Mouse (Mus musculus) heart, postnatal 0 days (tissue): ENCODE measurements at regions not wholly inside any gene's neighbourhood (a gene's known extent, or its start where the extent isn't known, plus 50 kb on each side); places are given as distances from the start of the nearest gene placed in this dataset.

Experiments used
- CTCF ChIP-seq: IDR thresholded peaks from 2 replicates; pipeline ENCODE4 v1.5.1; 2016; ENCODE audit warnings: antibody characterized with exemption, control low read depth, low read depth
- EP300 ChIP-seq: IDR thresholded peaks from 2 replicates; pipeline ENCODE4 v1.6.1; 2016; ENCODE audit warnings: antibody characterized with exemption, low read depth

GRCm38 (mm10) chr11:45085145-45085544 lies 468.0 kb downstream of the Ebf1 start:
- no peak for TF ChIP-seq CTCF
- no peak for TF ChIP-seq EP300
